In the genomic region with DNA sequence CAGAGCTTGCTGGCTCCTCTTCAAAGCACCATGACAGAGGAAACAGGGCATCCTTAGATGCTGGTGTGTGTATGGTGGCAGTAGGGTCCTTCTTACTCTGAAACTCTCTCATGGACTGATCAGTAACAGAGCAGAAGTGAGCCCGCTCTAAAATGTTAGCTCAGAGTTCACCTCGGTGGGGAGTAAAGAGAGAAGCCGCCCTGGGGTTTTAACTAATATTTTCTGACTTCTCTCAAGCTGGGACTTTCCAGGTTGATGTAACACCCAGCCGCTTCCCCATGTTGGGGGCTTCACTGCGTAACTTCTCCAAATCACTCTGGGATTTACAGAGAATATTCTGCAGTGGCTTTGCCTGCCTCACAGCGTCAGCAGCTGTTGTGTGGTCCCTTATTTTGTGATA, we compare ENCODE assay signal across 8 mouse cellular contexts.
DNase-seq lines count a peak whose midpoint lies in the region; ATAC-seq and TF ChIP-seq lines count a peak whose summit lies in the region.

No protein-coding gene starts in this region.

- no peak for TF ChIP-seq POLR2A in cortical plate, adult 2 months (IDR thresholded peaks at IDR 0.05; ENCODE audit: extremely low read depth, insufficient read depth, low read length)

- no peaks in the 10 kb centered on the region for H3K36me3 ChIP-seq in hindbrain, embryonic 12.5 days
- no peaks in the 10 kb centered on the region for H3K36me3 ChIP-seq in hindbrain, embryonic 11.5 days (ENCODE audit: control insufficient read depth, insufficient read depth, low read length)
- H3K36me3 ChIP-seq in intestine, embryonic 14.5 days (ENCODE audit: control insufficient read depth, insufficient read depth, low read length), result no peaks in the 10 kb centered on the region

- H3K4me1 ChIP-seq in hindbrain, embryonic 12.5 days, result peaks cover 22% of the 10 kb centered on the region
- peaks cover 3% of the 10 kb centered on the region; the same call in 1 of the 2 replicates for H3K4me1 ChIP-seq in hindbrain, embryonic 11.5 days (replicated peaks; ENCODE audit: control insufficient read depth, insufficient read depth, low read length)
- H3K4me1 ChIP-seq in cortical plate, adult 2 months (ENCODE audit: control insufficient read depth, insufficient read depth, low read length), result 0 out of 2 replicates have a peak, but pooled peaks cover 2% of the 10 kb centered on the region
- peaks cover 36% of the 10 kb centered on the region for H3K4me1 ChIP-seq in intestine, embryonic 14.5 days (replicated peaks; ENCODE audit: control insufficient read depth, insufficient read depth, low read length)

- H3K9ac ChIP-seq in hindbrain, embryonic 12.5 days, result no peak overlapping the region
- H3K9ac ChIP-seq in hindbrain, embryonic 11.5 days (ENCODE audit: low read depth, low read length), result no peak overlapping the region
- H3K9ac ChIP-seq in intestine, embryonic 14.5 days (ENCODE audit: low read length), result no peak overlapping the region

- H3K9me3 ChIP-seq in hindbrain, embryonic 12.5 days (replicated peaks), result no peaks in the 10 kb centered on the region
- no peaks in the 10 kb centered on the region for H3K9me3 ChIP-seq in hindbrain, embryonic 11.5 days (ENCODE audit: control insufficient read depth, low read length)
- H3K9me3 ChIP-seq in intestine, embryonic 14.5 days (ENCODE audit: control insufficient read depth, low read length), result no peaks in the 10 kb centered on the region

- no peak for DNase-seq in hindbrain, embryonic 11.5 days (ENCODE audit: low spot score)
- no peak for DNase-seq in intestine, embryonic 14.5 days (ENCODE audit: low spot score)
- peak; percentile 68 to 79 for DNase-seq in monocyte, adult 2 months (ENCODE audit: low read depth in 1 of 2, low spot score in 2 of 2)
- DNase-seq in yolk sac, embryonic 10.5 days (ENCODE audit: low spot score), result no peak
- DNase-seq in right cerebral cortex, adult 2 months (ENCODE audit: low spot score in 2 of 2), result no peak
- DNase-seq in Muller cell, postnatal 12 days (ENCODE audit: inconsistent ontology term), result no peak

- whole genome bisulfite sequencing in hindbrain, embryonic 12.5 days, result 66% methylated on average over 6 of the region's 6 CpGs
- 80% methylated on average over 6 of the region's 6 CpGs for WGBS in hindbrain, embryonic 11.5 days
- 51% methylated on average over 6 of the region's 6 CpGs for WGBS in intestine, embryonic 14.5 days

- H3K27ac ChIP-seq in hindbrain, embryonic 12.5 days, result no peak overlapping the region
- H3K27ac ChIP-seq in hindbrain, embryonic 11.5 days (ENCODE audit: low read depth, low read length), result no peak overlapping the region
- peak overlapping the region; percentile 79 for H3K27ac ChIP-seq in cortical plate, adult 2 months (ENCODE audit: insufficient read depth, low read length)
- H3K27ac ChIP-seq in intestine, embryonic 14.5 days (ENCODE audit: low read depth), result 0 out of 2 replicates have a peak overlapping the region, but pooled peaks have one; percentile 30

- peaks cover 7% of the 10 kb centered on the region for H3K27me3 ChIP-seq in hindbrain, embryonic 12.5 days
- H3K27me3 ChIP-seq in hindbrain, embryonic 11.5 days (ENCODE audit: control insufficient read depth, insufficient read depth, low read length), result no peaks in the 10 kb centered on the region
- H3K27me3 ChIP-seq in intestine, embryonic 14.5 days (replicated peaks; ENCODE audit: control insufficient read depth, insufficient read depth, low read length), result no peaks in the 10 kb centered on the region

- H3K4me2 ChIP-seq in hindbrain, embryonic 12.5 days (replicated peaks), result peak overlapping the region; percentile 27
- no peak overlapping the region for H3K4me2 ChIP-seq in hindbrain, embryonic 11.5 days (replicated peaks; ENCODE audit: low read depth, low read length)
- peak overlapping the region; percentile 75 for H3K4me2 ChIP-seq in intestine, embryonic 14.5 days (ENCODE audit: low read length)

- H3K4me3 ChIP-seq in hindbrain, embryonic 12.5 days, result no peak overlapping the region
- H3K4me3 ChIP-seq in hindbrain, embryonic 11.5 days (ENCODE audit: low read depth, low read length), result no peak overlapping the region
- peak overlapping the region; percentile 21 for H3K4me3 ChIP-seq in cortical plate, adult 2 months (ENCODE audit: insufficient read depth, low read length)
- peak overlapping the region; percentile 59 for H3K4me3 ChIP-seq in intestine, embryonic 14.5 days (ENCODE audit: low read depth, low read length)

- ATAC-seq in hindbrain, embryonic 12.5 days (ENCODE audit: low FRiP score), result no peak
- ATAC-seq in hindbrain, embryonic 11.5 days (ENCODE audit: low FRiP score), result no peak
- ATAC-seq in intestine, embryonic 14.5 days (replicated peaks; ENCODE audit: low FRiP score, low TSS enrichment, low read depth), result no peak

- TF ChIP-seq CTCF in cortical plate, adult 2 months (IDR thresholded peaks at IDR 0.05; ENCODE audit: extremely low read depth, insufficient read depth, low read length), result no peak

Comparison
In these comparisons a context has a peak if more than half of its experiments do, and no peak if none do; other contexts are left out.
1. H3K27ac ChIP-seq: peak in cortical plate, adult 2 months (single experiment) and intestine, embryonic 14.5 days (single experiment); none in hindbrain, embryonic 12.5 days (single experiment) and hindbrain, embryonic 11.5 days (single experiment).
2. H3K4me3 ChIP-seq: peak in cortical plate, adult 2 months (single experiment) and intestine, embryonic 14.5 days (single experiment); none in hindbrain, embryonic 12.5 days (single experiment) and hindbrain, embryonic 11.5 days (single experiment).
3. DNase-seq: peak in monocyte, adult 2 months (2 of 2); none in hindbrain, embryonic 11.5 days (single experiment), intestine, embryonic 14.5 days (single experiment), yolk sac, embryonic 10.5 days (single experiment), right cerebral cortex, adult 2 months (0 of 2) and Muller cell, postnatal 12 days (single experiment).